Mouse (Mus musculus) midbrain, embryonic 15.5 days (tissue): Measurements from ENCODE around the gene Grin3a. TPM values are rescaled to one million over a fixed set of nuclear protein-coding genes. Genes with fewer than 3 reads are reported as not detected.
A peak's percentile ranks its signal among the peaks of the same experiment; 100 is the strongest.

ENCODE experiments used
- ATAC-seq: fragments of 200-750 bp; cut with Nextera tagmentation; replicated peaks from 2 replicates; pipeline ENCODE4 v1.8.0; 2017; ENCODE audit warnings: moderate TSS enrichment
- H3K27ac ChIP-seq: fragments of 300-500 bp; sonication (generic); 2 replicates; pipeline ENCODE4 v1.5.1; 2015; ENCODE audit warnings: mild to moderate bottlenecking, inconsistent platforms
- H3K27me3 ChIP-seq: fragments of 300-500 bp; sonication (generic); replicated peaks from 2 replicates; pipeline ENCODE4 v1.6.1; 2015; ENCODE audit warnings: inconsistent platforms
- H3K36me3 ChIP-seq: fragments of 300-500 bp; sonication (generic); replicated peaks from 2 replicates; pipeline ENCODE4 v1.6.1; 2015; ENCODE audit warnings: inconsistent platforms
- H3K4me1 ChIP-seq: fragments of 300-500 bp; sonication (generic); 2 replicates; pipeline ENCODE4 v1.6.1; 2015; ENCODE audit warnings: inconsistent platforms
- H3K4me2 ChIP-seq: fragments of 300-500 bp; sonication (generic); 2 replicates; pipeline ENCODE4 v1.6.1; 2015; ENCODE audit warnings: inconsistent platforms, mild to moderate bottlenecking, moderate library complexity
- H3K4me3 ChIP-seq: fragments of 300-500 bp; sonication (generic); 2 replicates; pipeline ENCODE4 v1.5.1; 2015; ENCODE audit warnings: mild to moderate bottlenecking, inconsistent platforms
- H3K9ac ChIP-seq: fragments of 300-500 bp; sonication (generic); 2 replicates; pipeline ENCODE4 v1.6.1; 2015; ENCODE audit warnings: mild to moderate bottlenecking, inconsistent platforms
- H3K9me3 ChIP-seq: fragments of 300-500 bp; sonication (generic); 2 replicates; pipeline ENCODE4 v1.6.1; 2016; ENCODE audit warnings: inconsistent platforms
- WGBS: fragments of 180-500 bp; shearing (Covaris S2); methylation state at CpG from one replicate; pipeline ENCODE4 v1.1.7; 2015; ENCODE audit warnings: mixed read lengths; 5-methylcytosine and 5-hydroxymethylcytosine counted together
- polyA plus RNA-seq: library from polyadenylated mRNA; unstranded; fragments of >200 nt; fragmentation: Nextera tagmentation; extraction: Ambion mirVana; gene quantifications from 2 replicates; pipeline ENCODE4 v1.2.1, GENCODE M21; 2015

Gene Grin3a
- 27.5 and 29.8 TPM in 2 replicates for polyA plus RNA-seq

- Histone ChIP-seq H3K4me1 (peaks cover 22% of the 10 kb centered on the region), H3K4me3 (peak within 1 kb of the TSS; percentile 89), H3K27me3 (peaks cover 5% of the 10 kb centered on the region; the same call in 1 of the 2 replicates), H3K27ac (peak within 1 kb of the TSS; percentile 75), H3K9ac (peak within 1 kb of the TSS; percentile 66), H3K4me2 (peak within 1 kb of the TSS; percentile 99), H3K36me3 (no peaks in the 10 kb centered on the region), H3K9me3 (no peaks in the 10 kb centered on the region)
- peak; percentile 97 for ATAC-seq
- under 1% methylated on average over 25 of the region's 25 CpGs for WGBS
These were observed at the start of gene Grin3a for GRCm38 (mm10) chr4:49845612-49845985. TSS of gene Grin3a (minus strand) at chr4:49845744.

GRCm38 (mm10) chr4:49891835-49892301 is 46.3 kb upstream of the Grin3a start:
- WGBS, result 32% methylated on average over 4 of the region's 4 CpGs
- Histone ChIP-seq H3K36me3 (no peaks in the 10 kb centered on the region), H3K27ac (no peak overlapping the region), H3K4me3 (no peak overlapping the region), H3K9me3 (no peaks in the 10 kb centered on the region), H3K4me2 (no peak overlapping the region), H3K27me3 (no peaks in the 10 kb centered on the region), H3K4me1 (0 out of 2 replicates have a peak, but pooled peaks cover 6% of the 10 kb centered on the region), H3K9ac (no peak overlapping the region)
- peak; percentile 62; the same call in 1 of the 2 replicates for ATAC-seq

GRCm38 (mm10) chr4:49877084-49877483 is 31.5 kb upstream of the Grin3a start:
- H3K9ac ChIP-seq, result no peak overlapping the region
- H3K36me3 ChIP-seq, result no peaks in the 10 kb centered on the region
- H3K4me3 ChIP-seq, result no peak overlapping the region
- no peak overlapping the region for H3K4me2 ChIP-seq
- no peak overlapping the region for H3K27ac ChIP-seq
- no peaks in the 10 kb centered on the region for H3K9me3 ChIP-seq
- H3K27me3 ChIP-seq, result no peaks in the 10 kb centered on the region
- 76% methylated on average over 3 of the region's 3 CpGs for WGBS
- H3K4me1 ChIP-seq, result no peaks in the 10 kb centered on the region
- ATAC-seq, result no peak

DNA sequence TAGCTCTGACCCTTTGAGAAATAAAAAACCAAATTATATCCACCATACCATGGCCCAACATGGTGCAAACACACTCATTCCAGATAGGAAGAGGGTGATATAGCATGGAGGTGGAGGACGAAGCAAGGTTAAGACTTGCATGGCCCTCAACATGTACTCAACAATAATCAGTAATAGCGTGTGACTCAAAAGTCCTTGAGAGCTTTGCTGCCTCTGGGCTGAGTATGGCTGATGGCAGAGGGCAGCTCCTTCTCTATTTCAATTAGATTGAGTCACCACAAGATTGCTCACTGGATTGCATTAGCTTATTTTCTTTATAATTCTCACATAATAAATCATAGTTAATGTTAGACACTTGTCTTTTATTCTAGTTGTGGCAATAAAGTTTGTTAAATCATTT is 15.1 kb upstream of the Grin3a start:
- no peaks in the 10 kb centered on the region for H3K4me1 ChIP-seq
- no peak overlapping the region for H3K27ac ChIP-seq
- no peaks in the 10 kb centered on the region for H3K27me3 ChIP-seq
- H3K36me3 ChIP-seq, result no peaks in the 10 kb centered on the region
- ATAC-seq, result no peak
- H3K9ac ChIP-seq, result no peak overlapping the region
- no peaks in the 10 kb centered on the region for H3K9me3 ChIP-seq
- no peak overlapping the region for H3K4me3 ChIP-seq
- WGBS, result 91% methylated on average over 2 of the region's 2 CpGs
- no peak overlapping the region for H3K4me2 ChIP-seq

- ATAC-seq, result peak; percentile 77
- WGBS, result under 1% methylated on average over 63 of the region's 63 CpGs
- no peaks in the 10 kb centered on the region for H3K9me3 ChIP-seq
- no peaks in the 10 kb centered on the region for H3K36me3 ChIP-seq
- peaks cover 5% of the 10 kb centered on the region; the same call in 1 of the 2 replicates for H3K27me3 ChIP-seq
- H3K9ac ChIP-seq, result peak overlapping the region; percentile 66
- peak overlapping the region; percentile 75 for H3K27ac ChIP-seq
- H3K4me2 ChIP-seq, result peak overlapping the region; percentile 99
- H3K4me3 ChIP-seq, result peak overlapping the region; percentile 89
- H3K4me1 ChIP-seq, result peaks cover 22% of the 10 kb centered on the region
These were observed 524 bp downstream of the Grin3a start for GRCm38 (mm10) chr4:49844828-49845611.

- peak overlapping the region; percentile 66 for H3K9ac ChIP-seq
- 2% methylated on average over 33 of the region's 33 CpGs for WGBS
- H3K36me3 ChIP-seq, result no peaks in the 10 kb centered on the region
- peak; percentile 43 for ATAC-seq
- peak overlapping the region; percentile 89 for H3K4me3 ChIP-seq
- H3K9me3 ChIP-seq, result no peaks in the 10 kb centered on the region
- peak overlapping the region; percentile 99 for H3K4me2 ChIP-seq
- H3K27ac ChIP-seq, result peak overlapping the region; percentile 75
- H3K27me3 ChIP-seq, result peaks cover 5% of the 10 kb centered on the region; the same call in 1 of the 2 replicates
- H3K4me1 ChIP-seq, result peaks cover 22% of the 10 kb centered on the region
These were observed 1.2 kb downstream of the Grin3a start for GRCm38 (mm10) chr4:49844274-49844827.

GRCm38 (mm10) chr4:49843787-49844186 is 1.8 kb downstream of the Grin3a start:
- peaks cover 5% of the 10 kb centered on the region; the same call in 1 of the 2 replicates for H3K27me3 ChIP-seq
- no peaks in the 10 kb centered on the region for H3K36me3 ChIP-seq
- H3K4me3 ChIP-seq, result peak overlapping the region; percentile 89
- WGBS, result 16% methylated on average over 6 of the region's 6 CpGs
- no peak for ATAC-seq
- H3K4me1 ChIP-seq, result peaks cover 22% of the 10 kb centered on the region
- H3K4me2 ChIP-seq, result peak overlapping the region; percentile 99
- H3K27ac ChIP-seq, result no peak overlapping the region
- H3K9ac ChIP-seq, result peak overlapping the region; percentile 66; the same call in 1 of the 2 replicates
- H3K9me3 ChIP-seq, result no peaks in the 10 kb centered on the region

DNA sequence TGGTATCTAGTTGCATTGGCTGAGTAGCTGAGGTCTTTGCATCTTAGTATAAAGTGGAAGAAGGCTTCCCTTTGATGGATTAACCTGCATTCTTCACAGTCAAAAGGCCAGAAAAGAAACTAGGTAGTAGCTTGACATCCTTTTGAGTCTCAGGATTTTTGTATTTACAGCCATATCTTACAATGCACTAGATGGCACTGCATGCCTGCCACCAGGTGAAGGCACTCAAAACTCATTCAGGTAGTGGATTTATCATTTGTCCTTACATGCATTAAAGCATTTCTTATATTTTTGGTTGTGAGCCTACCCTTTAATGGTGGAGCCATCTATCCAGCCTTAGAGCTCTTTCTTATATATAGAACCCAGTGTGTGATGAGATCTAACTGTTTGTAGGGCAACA is 13.5 kb downstream of the Grin3a start:
- H3K36me3 ChIP-seq, result no peaks in the 10 kb centered on the region
- H3K9me3 ChIP-seq, result no peaks in the 10 kb centered on the region
- H3K4me2 ChIP-seq, result no peak overlapping the region
- no peaks in the 10 kb centered on the region for H3K4me1 ChIP-seq
- no peak overlapping the region for H3K27ac ChIP-seq
- H3K27me3 ChIP-seq, result no peaks in the 10 kb centered on the region
- H3K4me3 ChIP-seq, result no peak overlapping the region
- no peak overlapping the region for H3K9ac ChIP-seq
- ATAC-seq, result no peak

- no peaks in the 10 kb centered on the region for H3K27me3 ChIP-seq
- no peaks in the 10 kb centered on the region for H3K4me1 ChIP-seq
- H3K36me3 ChIP-seq, result no peaks in the 10 kb centered on the region
- H3K4me3 ChIP-seq, result no peak overlapping the region
- H3K27ac ChIP-seq, result no peak overlapping the region
- no peak for ATAC-seq
- H3K9ac ChIP-seq, result no peak overlapping the region
- no peaks in the 10 kb centered on the region for H3K9me3 ChIP-seq
- 83% methylated on average over 3 of the region's 3 CpGs for WGBS
- H3K4me2 ChIP-seq, result no peak overlapping the region
These were observed 31.7 kb downstream of the Grin3a start for GRCm38 (mm10) chr4:49813852-49814251.

GRCm38 (mm10) chr4:49806791-49807190 is 38.8 kb downstream of the Grin3a start:
- no peaks in the 10 kb centered on the region for H3K4me1 ChIP-seq
- no peak for ATAC-seq
- no peak overlapping the region for H3K27ac ChIP-seq
- no peak overlapping the region for H3K4me3 ChIP-seq
- no peak overlapping the region for H3K4me2 ChIP-seq
- H3K36me3 ChIP-seq, result no peaks in the 10 kb centered on the region
- no peaks in the 10 kb centered on the region for H3K27me3 ChIP-seq
- no peak overlapping the region for H3K9ac ChIP-seq
- H3K9me3 ChIP-seq, result no peaks in the 10 kb centered on the region

- no peak overlapping the region for H3K4me3 ChIP-seq
- ATAC-seq, result no peak
- no peaks in the 10 kb centered on the region for H3K4me1 ChIP-seq
- no peak overlapping the region for H3K9ac ChIP-seq
- 85% methylated on average over 2 of the region's 2 CpGs for WGBS
- H3K27me3 ChIP-seq, result no peaks in the 10 kb centered on the region
- H3K9me3 ChIP-seq, result no peaks in the 10 kb centered on the region
- no peak overlapping the region for H3K27ac ChIP-seq
- no peak overlapping the region for H3K4me2 ChIP-seq
- H3K36me3 ChIP-seq, result no peaks in the 10 kb centered on the region
These were observed 46.2 kb downstream of the Grin3a start for GRCm38 (mm10) chr4:49799338-49799737.

GRCm38 (mm10) chr4:49788971-49789370 is 56.6 kb downstream of the Grin3a start:
- Histone ChIP-seq H3K27ac (no peak overlapping the region), H3K4me2 (no peak overlapping the region), H3K9me3 (no peaks in the 10 kb centered on the region), H3K4me3 (no peak overlapping the region), H3K36me3 (no peaks in the 10 kb centered on the region), H3K27me3 (no peaks in the 10 kb centered on the region), H3K9ac (no peak overlapping the region), H3K4me1 (no peaks in the 10 kb centered on the region)
- ATAC-seq, result no peak
- 80% methylated on average over 2 of the region's 2 CpGs for WGBS
